Mouse (Mus musculus) midbrain, embryonic 15.5 days (tissue): ENCODE results near the gene Stxbp5. TPM values are rescaled to one million over a fixed set of nuclear protein-coding genes. Genes with fewer than 3 reads are reported as not detected.
"Not testable (repeated sequence)": the region's sequence is repeated elsewhere in the genome, so short reads cannot be mapped to it uniquely, and the experiment has no call there.

Experiments used
- ATAC-seq: fragments of 200-750 bp; cut with Nextera tagmentation; replicated peaks from 2 replicates; pipeline ENCODE4 v1.8.0; 2017; ENCODE audit warnings: moderate TSS enrichment
- H3K27ac ChIP-seq: fragments of 300-500 bp; sonication (generic); 2 replicates; pipeline ENCODE4 v1.5.1; 2015; ENCODE audit warnings: mild to moderate bottlenecking, inconsistent platforms
- H3K27me3 ChIP-seq: fragments of 300-500 bp; sonication (generic); replicated peaks from 2 replicates; pipeline ENCODE4 v1.6.1; 2015; ENCODE audit warnings: inconsistent platforms
- H3K36me3 ChIP-seq: fragments of 300-500 bp; sonication (generic); replicated peaks from 2 replicates; pipeline ENCODE4 v1.6.1; 2015; ENCODE audit warnings: inconsistent platforms
- H3K4me1 ChIP-seq: fragments of 300-500 bp; sonication (generic); 2 replicates; pipeline ENCODE4 v1.6.1; 2015; ENCODE audit warnings: inconsistent platforms
- H3K4me2 ChIP-seq: fragments of 300-500 bp; sonication (generic); 2 replicates; pipeline ENCODE4 v1.6.1; 2015; ENCODE audit warnings: inconsistent platforms, mild to moderate bottlenecking, moderate library complexity
- H3K4me3 ChIP-seq: fragments of 300-500 bp; sonication (generic); 2 replicates; pipeline ENCODE4 v1.5.1; 2015; ENCODE audit warnings: mild to moderate bottlenecking, inconsistent platforms
- H3K9ac ChIP-seq: fragments of 300-500 bp; sonication (generic); 2 replicates; pipeline ENCODE4 v1.6.1; 2015; ENCODE audit warnings: mild to moderate bottlenecking, inconsistent platforms
- H3K9me3 ChIP-seq: fragments of 300-500 bp; sonication (generic); 2 replicates; pipeline ENCODE4 v1.6.1; 2016; ENCODE audit warnings: inconsistent platforms
- WGBS: fragments of 180-500 bp; shearing (Covaris S2); methylation state at CpG from one replicate; pipeline ENCODE4 v1.1.7; 2015; ENCODE audit warnings: mixed read lengths; 5-methylcytosine and 5-hydroxymethylcytosine counted together
- polyA plus RNA-seq: library from polyadenylated mRNA; unstranded; fragments of >200 nt; fragmentation: Nextera tagmentation; extraction: Ambion mirVana; gene quantifications from 2 replicates; pipeline ENCODE4 v1.2.1, GENCODE M21; 2015

Gene Stxbp5
- polyA plus RNA-seq, 1 experiment from 2014 or later: 10.6 TPM

GRCm38 (mm10) chr10:9888655-9889054, 12.2 kb downstream of the Stxbp5 start:
- H3K4me3 ChIP-seq: no peak overlapping the region

GRCm38 (mm10) chr10:9881781-9882320, 19.0 kb downstream of the Stxbp5 start:
- not testable (repeated sequence) for ATAC-seq, H3K4me3 ChIP-seq, H3K4me2 ChIP-seq, H3K27ac ChIP-seq, H3K9ac ChIP-seq, H3K4me1 ChIP-seq, H3K9me3 ChIP-seq, H3K36me3 ChIP-seq, H3K27me3 ChIP-seq
- 96% methylated on average over 5 of the region's 5 CpGs for WGBS

More at GRCm38 (mm10) chr10:9888655-9889054, 12.2 kb downstream of the Stxbp5 start:
- no peaks in the 10 kb centered on the region for H3K9me3 ChIP-seq
- H3K4me2 ChIP-seq: no peak overlapping the region
- ATAC-seq: no peak
- no peak overlapping the region for H3K9ac ChIP-seq
- H3K27ac ChIP-seq: no peak overlapping the region
- H3K4me1 ChIP-seq: no peaks in the 10 kb centered on the region
- H3K36me3 ChIP-seq: no peaks in the 10 kb centered on the region
- 74% methylated on average over 4 of the region's 4 CpGs for WGBS
- no peaks in the 10 kb centered on the region for H3K27me3 ChIP-seq

GRCm38 (mm10) chr10:9880070-9880728, 20.7 kb downstream of the Stxbp5 start:
- ATAC-seq: no peak
- no peak overlapping the region for H3K4me3 ChIP-seq
- no peaks in the 10 kb centered on the region for H3K27me3 ChIP-seq
- WGBS: 82% methylated on average over 6 of the region's 6 CpGs
- no peaks in the 10 kb centered on the region for H3K9me3 ChIP-seq
- H3K27ac ChIP-seq: no peak overlapping the region
- H3K4me1 ChIP-seq: no peaks in the 10 kb centered on the region; the same call in 1 of the 2 replicates
- no peak overlapping the region for H3K4me2 ChIP-seq
- H3K36me3 ChIP-seq: no peaks in the 10 kb centered on the region
- H3K9ac ChIP-seq: no peak overlapping the region

GRCm38 (mm10) chr10:9878821-9879489, 21.9 kb downstream of the Stxbp5 start:
- Histone ChIP-seq H3K4me1 (no peaks in the 10 kb centered on the region; the same call in 1 of the 2 replicates), H3K27me3 (no peaks in the 10 kb centered on the region), H3K36me3 (no peaks in the 10 kb centered on the region), H3K4me3 (no peak overlapping the region), H3K27ac (no peak overlapping the region), H3K9ac (no peak overlapping the region), H3K4me2 (no peak overlapping the region), H3K9me3 (no peaks in the 10 kb centered on the region)
- ATAC-seq: 0 out of 2 replicates have a peak, but pooled peaks have one; percentile 60
- 79% methylated on average over 6 of the region's 6 CpGs for WGBS

- Histone ChIP-seq H3K27me3 (no peaks in the 10 kb centered on the region), H3K9ac (no peak overlapping the region), H3K27ac (no peak overlapping the region), H3K4me1 (no peaks in the 10 kb centered on the region; the same call in 1 of the 2 replicates), H3K4me2 (no peak overlapping the region), H3K9me3 (no peaks in the 10 kb centered on the region), H3K4me3 (no peak overlapping the region), H3K36me3 (no peaks in the 10 kb centered on the region)
- WGBS: 89% methylated on average over 3 of the region's 3 CpGs
- ATAC-seq: no peak
Observed at GRCm38 (mm10) chr10:9875905-9876304, 25.0 kb downstream of the Stxbp5 start.

- Histone ChIP-seq H3K4me2 (no peak overlapping the region), H3K9ac (no peak overlapping the region), H3K27ac (no peak overlapping the region), H3K27me3 (no peaks in the 10 kb centered on the region), H3K9me3 (no peaks in the 10 kb centered on the region), H3K36me3 (no peaks in the 10 kb centered on the region), H3K4me1 (no peaks in the 10 kb centered on the region), H3K4me3 (no peak overlapping the region)
- WGBS: 78% methylated on average over 2 of the region's 2 CpGs
- 0 out of 2 replicates have a peak, but pooled peaks have one; percentile 44 for ATAC-seq
Observed at GRCm38 (mm10) chr10:9872143-9872542, 28.7 kb downstream of the Stxbp5 start.

GRCm38 (mm10) chr10:9866793-9867579, 33.9 kb downstream of the Stxbp5 start:
- Histone ChIP-seq H3K4me2 (no peak overlapping the region), H3K9ac (no peak overlapping the region), H3K9me3 (no peaks in the 10 kb centered on the region), H3K4me1 (0 out of 2 replicates have a peak, but pooled peaks cover 3% of the 10 kb centered on the region), H3K27ac (no peak overlapping the region), H3K27me3 (no peaks in the 10 kb centered on the region), H3K36me3 (no peaks in the 10 kb centered on the region), H3K4me3 (no peak overlapping the region)
- ATAC-seq: no peak; the same call in 1 of the 2 replicates
- WGBS: 68% methylated on average over 17 of the region's 17 CpGs

GRCm38 (mm10) chr10:9860022-9860421, 40.9 kb downstream of the Stxbp5 start:
- Histone ChIP-seq H3K9ac (no peak overlapping the region), H3K27ac (no peak overlapping the region; the same call in 1 of the 2 replicates), H3K9me3 (no peaks in the 10 kb centered on the region), H3K27me3 (no peaks in the 10 kb centered on the region), H3K4me1 (no peaks in the 10 kb centered on the region), H3K36me3 (no peaks in the 10 kb centered on the region), H3K4me2 (no peak overlapping the region), H3K4me3 (no peak overlapping the region)
- no peak for ATAC-seq
- WGBS: 70% methylated on average over 4 of the region's 4 CpGs

GRCm38 (mm10) chr10:9859476-9859875, 41.4 kb downstream of the Stxbp5 start:
- 68% methylated on average over 3 of the region's 3 CpGs for WGBS
- H3K9ac ChIP-seq: no peak overlapping the region
- ATAC-seq: no peak
- no peaks in the 10 kb centered on the region for H3K27me3 ChIP-seq
- H3K9me3 ChIP-seq: no peaks in the 10 kb centered on the region
- no peaks in the 10 kb centered on the region for H3K4me1 ChIP-seq
- H3K36me3 ChIP-seq: no peaks in the 10 kb centered on the region
- H3K27ac ChIP-seq: no peak overlapping the region; the same call in 1 of the 2 replicates
- no peak overlapping the region for H3K4me3 ChIP-seq
- H3K4me2 ChIP-seq: no peak overlapping the region

GRCm38 (mm10) chr10:9857850-9858249, 43.0 kb downstream of the Stxbp5 start:
- Histone ChIP-seq H3K27me3 (no peaks in the 10 kb centered on the region), H3K9me3 (no peaks in the 10 kb centered on the region), H3K36me3 (no peaks in the 10 kb centered on the region), H3K4me2 (no peak overlapping the region), H3K9ac (no peak overlapping the region), H3K4me1 (no peaks in the 10 kb centered on the region), H3K4me3 (no peak overlapping the region), H3K27ac (no peak overlapping the region)
- no peak for ATAC-seq
- WGBS: 71% methylated on average over 2 of the region's 2 CpGs

- no peak overlapping the region for H3K4me3 ChIP-seq
- H3K27me3 ChIP-seq: no peaks in the 10 kb centered on the region
- H3K9me3 ChIP-seq: no peaks in the 10 kb centered on the region
- no peak overlapping the region for H3K27ac ChIP-seq
- H3K4me1 ChIP-seq: no peaks in the 10 kb centered on the region
- no peaks in the 10 kb centered on the region for H3K36me3 ChIP-seq
- ATAC-seq: no peak
- no peak overlapping the region for H3K4me2 ChIP-seq
- H3K9ac ChIP-seq: no peak overlapping the region
- 73% methylated on average over 9 of the region's 9 CpGs for WGBS
Observed at GRCm38 (mm10) chr10:9856792-9857191, 44.1 kb downstream of the Stxbp5 start.

- H3K36me3 ChIP-seq: no peaks in the 10 kb centered on the region
- no peak overlapping the region for H3K27ac ChIP-seq
- no peaks in the 10 kb centered on the region for H3K4me1 ChIP-seq
- no peak overlapping the region for H3K4me2 ChIP-seq
- WGBS: 97% methylated on average over 4 of the region's 4 CpGs
- H3K27me3 ChIP-seq: no peaks in the 10 kb centered on the region
- no peak overlapping the region for H3K9ac ChIP-seq
- no peaks in the 10 kb centered on the region for H3K9me3 ChIP-seq
- no peak for ATAC-seq
- no peak overlapping the region for H3K4me3 ChIP-seq
Observed at GRCm38 (mm10) chr10:9846408-9846807, 54.5 kb downstream of the Stxbp5 start.
